Mouse (Mus musculus): Measurements from ENCODE around the gene Podxl. TPM values are rescaled to one million over a fixed set of nuclear protein-coding genes. Genes with fewer than 3 reads are reported as not detected.

Gene Podxl
- polyA plus RNA-seq, 1 experiment from 2014 or later, result 14.1 TPM

GRCm38 (mm10) chr6:31480008-31480407 is 83.8 kb downstream of the Podxl start:
- Histone ChIP-seq H3K4me3 (replicated peaks) (no peak overlapping the region), H3K36me3 (peaks cover 13% of the 10 kb centered on the region), H3K27me3 (no peaks in the 10 kb centered on the region), H3K27ac (no peak overlapping the region), H3K4me2 (replicated peaks) (no peak overlapping the region), H3K9me3 (no peaks in the 10 kb centered on the region), H3K9ac (replicated peaks) (no peak overlapping the region), H3K4me1 (replicated peaks) (no peaks in the 10 kb centered on the region)
- no peak for ATAC-seq
- WGBS, result 78% methylated on average over 4 of the region's 4 CpGs

- 74% methylated on average over 4 of the region's 4 CpGs for WGBS
- no peak overlapping the region for H3K9ac ChIP-seq (replicated peaks)
- no peaks in the 10 kb centered on the region for H3K27me3 ChIP-seq
- no peaks in the 10 kb centered on the region for H3K4me1 ChIP-seq (replicated peaks)
- peaks cover 22% of the 10 kb centered on the region for H3K36me3 ChIP-seq
- no peak for ATAC-seq
- no peak overlapping the region for H3K4me2 ChIP-seq (replicated peaks)
- no peak overlapping the region for H3K4me3 ChIP-seq (replicated peaks)
- no peaks in the 10 kb centered on the region for H3K9me3 ChIP-seq
- no peak overlapping the region for H3K27ac ChIP-seq
These were observed 85.6 kb downstream of the Podxl start for GRCm38 (mm10) chr6:31478221-31478620.

Other genes with a start within 250 kb of the Podxl start
- gene Mkln1, start 165.2 kb downstream of the Podxl start, polyA plus RNA-seq (2015; fragmentation: Nextera tagmentation; extraction: Ambion mirVana), result 155 and 167 TPM in 2 replicates